Mouse (Mus musculus): ENCODE results near the gene Magi1. TPM values are rescaled to one million over a fixed set of nuclear protein-coding genes. Genes with fewer than 3 reads are reported as not detected.

Gene Magi1
- total and polyA plus RNA-seq, 2 experiments: 4.9 to 17.7 TPM

GRCm38 (mm10) chr6:94230129-94230528 is 53.6 kb downstream of the Magi1 start:
- no peak overlapping the region for H3K9ac ChIP-seq (ENCODE audit: low read depth, low read length)
- TF ChIP-seq CTCF (IDR thresholded peaks at IDR 0.05; ENCODE audit: low read depth, low read length) (no peak), POLR2A (IDR thresholded peaks at IDR 0.05; ENCODE audit: extremely low read depth, insufficient read depth, low read length) (no peak)
- no peaks in the 10 kb centered on the region for H3K27me3 ChIP-seq (ENCODE audit: control insufficient read depth, insufficient read depth, low read length)
- H3K4me3 ChIP-seq (ENCODE audit: insufficient read depth, low read depth, low read length): no peak overlapping the region
- peaks cover 22% of the 10 kb centered on the region for H3K4me1 ChIP-seq (ENCODE audit: control insufficient read depth, insufficient read depth, low read length)
- peaks cover 50% of the 10 kb centered on the region for H3K79me2 ChIP-seq (ENCODE audit: control insufficient read depth, insufficient read depth, low read length)
- H3K27ac ChIP-seq (replicated peaks; ENCODE audit: insufficient read depth, low read depth, low read length): no peak overlapping the region
- DNase-seq (ENCODE audit: extremely low read depth, low read depth, low spot score): no peak
- 71% methylated on average over 3 of the region's 3 CpGs for WGBS
- H3K36me3 ChIP-seq (ENCODE audit: control insufficient read depth, insufficient read depth, low read length): no peaks in the 10 kb centered on the region

GRCm38 (mm10) chr6:94226262-94226661 is 57.5 kb downstream of the Magi1 start:
- Histone ChIP-seq H3K4me3 (ENCODE audit: insufficient read depth, low read depth, low read length) (no peak overlapping the region), H3K27me3 (ENCODE audit: control insufficient read depth, insufficient read depth, low read length) (no peaks in the 10 kb centered on the region), H3K9ac (ENCODE audit: low read depth, low read length) (no peak overlapping the region), H3K27ac (replicated peaks; ENCODE audit: insufficient read depth, low read depth, low read length) (no peak overlapping the region), H3K4me1 (ENCODE audit: control insufficient read depth, insufficient read depth, low read length) (peaks cover 16% of the 10 kb centered on the region), H3K79me2 (ENCODE audit: control insufficient read depth, insufficient read depth, low read length) (peaks cover 45% of the 10 kb centered on the region; the same call in 1 of the 2 replicates), H3K36me3 (ENCODE audit: control insufficient read depth, insufficient read depth, low read length) (no peaks in the 10 kb centered on the region)
- TF ChIP-seq CTCF (IDR thresholded peaks at IDR 0.05; ENCODE audit: low read depth, low read length): no peak
- no peak for TF ChIP-seq POLR2A (IDR thresholded peaks at IDR 0.05; ENCODE audit: extremely low read depth, insufficient read depth, low read length)
- WGBS: 74% methylated on average over 6 of the region's 6 CpGs
- DNase-seq (ENCODE audit: extremely low read depth, low read depth, low spot score): no peak

- Histone ChIP-seq H3K36me3 (ENCODE audit: control insufficient read depth, insufficient read depth, low read length) (no peaks in the 10 kb centered on the region), H3K4me3 (ENCODE audit: insufficient read depth, low read depth, low read length) (no peak overlapping the region), H3K79me2 (ENCODE audit: control insufficient read depth, insufficient read depth, low read length) (peaks cover 43% of the 10 kb centered on the region; the same call in 1 of the 2 replicates), H3K9ac (ENCODE audit: low read depth, low read length) (no peak overlapping the region), H3K27me3 (ENCODE audit: control insufficient read depth, insufficient read depth, low read length) (no peaks in the 10 kb centered on the region), H3K4me1 (ENCODE audit: control insufficient read depth, insufficient read depth, low read length) (peaks cover 13% of the 10 kb centered on the region), H3K27ac (replicated peaks; ENCODE audit: insufficient read depth, low read depth, low read length) (no peak overlapping the region)
- DNase-seq (ENCODE audit: extremely low read depth, low read depth, low spot score): no peak
- WGBS: 46% methylated on average over 3 of the region's 3 CpGs
- no peak for TF ChIP-seq POLR2A (IDR thresholded peaks at IDR 0.05; ENCODE audit: extremely low read depth, insufficient read depth, low read length)
- TF ChIP-seq CTCF (IDR thresholded peaks at IDR 0.05; ENCODE audit: low read depth, low read length): no peak
Measured at GRCm38 (mm10) chr6:94225832-94226231, 57.9 kb downstream of the Magi1 start.

- no peak overlapping the region for H3K9ac ChIP-seq (ENCODE audit: low read depth, low read length)
- peaks cover 11% of the 10 kb centered on the region for H3K4me1 ChIP-seq (ENCODE audit: control insufficient read depth, insufficient read depth, low read length)
- DNase-seq (ENCODE audit: extremely low read depth, low read depth, low spot score): peak; percentile 38
- H3K27ac ChIP-seq (replicated peaks; ENCODE audit: insufficient read depth, low read depth, low read length): no peak overlapping the region
- peaks cover 36% of the 10 kb centered on the region; the same call in 1 of the 2 replicates for H3K79me2 ChIP-seq (ENCODE audit: control insufficient read depth, insufficient read depth, low read length)
- H3K36me3 ChIP-seq (ENCODE audit: control insufficient read depth, insufficient read depth, low read length): no peaks in the 10 kb centered on the region
- no peak overlapping the region for H3K4me3 ChIP-seq (ENCODE audit: insufficient read depth, low read depth, low read length)
- no peaks in the 10 kb centered on the region for H3K27me3 ChIP-seq (ENCODE audit: control insufficient read depth, insufficient read depth, low read length)
- 31% methylated on average over 6 of the region's 6 CpGs for WGBS
- TF ChIP-seq CTCF (IDR thresholded peaks at IDR 0.05; ENCODE audit: low read depth, low read length) (no peak), POLR2A (IDR thresholded peaks at IDR 0.05; ENCODE audit: extremely low read depth, insufficient read depth, low read length) (no peak)
Measured at GRCm38 (mm10) chr6:94225091-94225490, 58.6 kb downstream of the Magi1 start.

GRCm38 (mm10) chr6:94222253-94222652 is 61.5 kb downstream of the Magi1 start:
- 79% methylated on average over 7 of the region's 7 CpGs for WGBS

GRCm38 (mm10) chr6:94221750-94222149 is 62.0 kb downstream of the Magi1 start:
- H3K4me1 ChIP-seq (ENCODE audit: control insufficient read depth, insufficient read depth, low read length): peaks cover 18% of the 10 kb centered on the region
- no peak overlapping the region for H3K27ac ChIP-seq (replicated peaks; ENCODE audit: insufficient read depth, low read depth, low read length)
- WGBS: 86% methylated on average over 6 of the region's 6 CpGs

More at GRCm38 (mm10) chr6:94222253-94222652, 61.5 kb downstream of the Magi1 start:
- Histone ChIP-seq H3K4me3 (ENCODE audit: insufficient read depth, low read depth, low read length) (no peak overlapping the region), H3K36me3 (ENCODE audit: control insufficient read depth, insufficient read depth, low read length) (no peaks in the 10 kb centered on the region), H3K27ac (replicated peaks; ENCODE audit: insufficient read depth, low read depth, low read length) (no peak overlapping the region), H3K4me1 (ENCODE audit: control insufficient read depth, insufficient read depth, low read length) (peaks cover 18% of the 10 kb centered on the region), H3K27me3 (ENCODE audit: control insufficient read depth, insufficient read depth, low read length) (no peaks in the 10 kb centered on the region), H3K79me2 (ENCODE audit: control insufficient read depth, insufficient read depth, low read length) (peaks cover 25% of the 10 kb centered on the region), H3K9ac (ENCODE audit: low read depth, low read length) (no peak overlapping the region)
- no peak for DNase-seq (ENCODE audit: extremely low read depth, low read depth, low spot score)
- TF ChIP-seq CTCF (IDR thresholded peaks at IDR 0.05; ENCODE audit: low read depth, low read length) (no peak), POLR2A (IDR thresholded peaks at IDR 0.05; ENCODE audit: extremely low read depth, insufficient read depth, low read length) (no peak)

More at GRCm38 (mm10) chr6:94221750-94222149, 62.0 kb downstream of the Magi1 start:
- Histone ChIP-seq H3K79me2 (ENCODE audit: control insufficient read depth, insufficient read depth, low read length) (peaks cover 30% of the 10 kb centered on the region), H3K9ac (ENCODE audit: low read depth, low read length) (no peak overlapping the region), H3K36me3 (ENCODE audit: control insufficient read depth, insufficient read depth, low read length) (no peaks in the 10 kb centered on the region), H3K27me3 (ENCODE audit: control insufficient read depth, insufficient read depth, low read length) (no peaks in the 10 kb centered on the region), H3K4me3 (ENCODE audit: insufficient read depth, low read depth, low read length) (no peak overlapping the region)
- TF ChIP-seq POLR2A (IDR thresholded peaks at IDR 0.05; ENCODE audit: extremely low read depth, insufficient read depth, low read length): no peak
- no peak for TF ChIP-seq CTCF (IDR thresholded peaks at IDR 0.05; ENCODE audit: low read depth, low read length)
- DNase-seq (ENCODE audit: extremely low read depth, low read depth, low spot score): no peak
